Mouse (Mus musculus): Measurements from ENCODE around the gene Esd.

The Esd gene

GRCm38 (mm10) chr14:74797386-74798062 is 65.4 kb downstream of the Esd start:
- DNase-seq, result no peak

DNA sequence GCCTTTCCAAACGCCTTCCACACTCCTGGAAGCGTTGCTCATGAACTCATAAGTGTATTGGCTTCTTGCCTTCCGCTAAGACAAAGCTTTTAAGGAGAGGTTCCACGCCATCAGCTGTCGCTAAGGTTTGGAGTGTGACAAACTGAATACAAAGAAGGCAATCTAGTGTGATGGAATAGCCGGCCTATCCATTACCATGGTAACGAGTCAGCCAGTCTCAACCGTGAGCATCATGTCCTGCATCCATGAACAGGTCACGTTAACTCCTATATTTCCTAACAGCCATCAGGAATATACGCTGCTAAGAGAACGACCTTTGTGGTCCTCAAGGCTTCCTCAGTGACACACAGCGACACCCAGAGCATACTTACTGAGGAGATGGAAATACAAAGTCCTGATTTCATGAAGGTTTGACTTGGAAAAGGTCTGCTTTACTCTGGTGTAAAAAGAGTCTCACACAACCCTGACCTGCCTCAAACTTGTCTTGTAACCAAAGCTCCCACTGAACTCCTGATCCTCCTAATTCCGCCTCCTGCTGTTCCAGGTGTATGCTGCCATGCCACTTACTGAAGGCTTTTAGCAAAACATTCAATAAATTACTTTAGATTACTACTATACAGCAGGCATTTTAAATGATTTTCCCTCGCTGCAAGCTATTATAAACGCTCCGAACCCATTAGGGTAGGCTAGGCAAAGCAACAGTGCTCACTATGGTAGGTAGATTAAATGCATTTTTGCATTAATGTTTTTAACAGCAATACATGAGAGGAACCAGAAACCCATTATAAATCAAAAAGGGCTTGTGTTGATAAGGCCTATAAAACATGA is 66.2 kb downstream of the Esd start:
- DNase-seq, result no peak

Measured in kidney, adult 9 months (tissue).